Mouse (Mus musculus) liver, adult (tissue): Measurements from ENCODE around the gene Apbb2.

Experiments used
- GATA4 ChIP-seq: IDR thresholded peaks from 2 replicates; pipeline ENCODE4 v1.6.1; 2014; ENCODE audit warnings: mild to moderate bottlenecking, low read length; ENCODE audit not compliant: insufficient replicate concordance

Gene Apbb2

GRCm38 (mm10) chr5:66453106-66453505, 165.5 kb downstream of the Apbb2 start:
- no peak for TF ChIP-seq GATA4

- no peak for TF ChIP-seq GATA4
These were observed 167.0 kb downstream of the Apbb2 start for GRCm38 (mm10) chr5:66451561-66451960.

GRCm38 (mm10) chr5:66445497-66445896, 173.1 kb downstream of the Apbb2 start:
- TF ChIP-seq GATA4: no peak

GRCm38 (mm10) chr5:66442260-66442659, 176.3 kb downstream of the Apbb2 start:
- TF ChIP-seq GATA4: no peak

GRCm38 (mm10) chr5:66436791-66437246, 181.8 kb downstream of the Apbb2 start:
- no peak for TF ChIP-seq GATA4

- TF ChIP-seq GATA4: no peak
These were observed 183.4 kb downstream of the Apbb2 start for GRCm38 (mm10) chr5:66435158-66435557.

GRCm38 (mm10) chr5:66429076-66429475, 189.5 kb downstream of the Apbb2 start:
- no peak for TF ChIP-seq GATA4

GRCm38 (mm10) chr5:66428071-66428470, 190.5 kb downstream of the Apbb2 start:
- no peak for TF ChIP-seq GATA4

GRCm38 (mm10) chr5:66423909-66424308, 194.7 kb downstream of the Apbb2 start:
- no peak for TF ChIP-seq GATA4

GRCm38 (mm10) chr5:66423466-66423865, 195.1 kb downstream of the Apbb2 start:
- TF ChIP-seq GATA4: no peak

- no peak for TF ChIP-seq GATA4
These were observed 196.6 kb downstream of the Apbb2 start for GRCm38 (mm10) chr5:66421954-66422353.

GRCm38 (mm10) chr5:66421230-66421629, 197.4 kb downstream of the Apbb2 start:
- TF ChIP-seq GATA4: no peak

GRCm38 (mm10) chr5:66420011-66420410, 198.6 kb downstream of the Apbb2 start:
- no peak for TF ChIP-seq GATA4

GRCm38 (mm10) chr5:66417289-66417688, 201.3 kb downstream of the Apbb2 start:
- no peak for TF ChIP-seq GATA4

GRCm38 (mm10) chr5:66415700-66416543, 202.7 kb downstream of the Apbb2 start:
- no peak for TF ChIP-seq GATA4

GRCm38 (mm10) chr5:66415033-66415697, 203.4 kb downstream of the Apbb2 start:
- no peak for TF ChIP-seq GATA4
